Mouse (Mus musculus) intestine, postnatal 0 days (tissue): ENCODE measurements around the gene Olfr1496. TPM values are rescaled to one million over a fixed set of nuclear protein-coding genes. Genes with fewer than 3 reads are reported as not detected.
"Not testable (repeated sequence)": the region's sequence is repeated elsewhere in the genome, so short reads cannot be mapped to it uniquely, and the experiment has no call there.

Source experiments
- ATAC-seq: fragments of 200-750 bp; cut with Nextera tagmentation; 2 replicates; pipeline ENCODE4 v1.8.0; 2017; ENCODE audit warnings: mild to moderate bottlenecking, moderate TSS enrichment, moderate library complexity
- H3K27ac ChIP-seq: fragments of 300-500 bp; sonication (generic); 2 replicates; pipeline ENCODE4 v1.5.1; 2014; ENCODE audit warnings: mild to moderate bottlenecking, low read depth, low read length, moderate library complexity
- H3K27me3 ChIP-seq: fragments of 300-500 bp; sonication (generic); replicated peaks from 2 replicates; pipeline ENCODE4 v1.6.1; 2014; ENCODE audit warnings: low read length, mixed read lengths; ENCODE audit not compliant: control insufficient read depth, insufficient read depth
- H3K36me3 ChIP-seq: fragments of 300-500 bp; sonication (generic); 2 replicates; pipeline ENCODE4 v1.6.1; 2014; ENCODE audit warnings: mild to moderate bottlenecking, moderate library complexity; ENCODE audit not compliant: control insufficient read depth, insufficient read depth
- H3K4me1 ChIP-seq: fragments of 300-500 bp; sonication (generic); replicated peaks from 2 replicates; pipeline ENCODE4 v1.6.1; 2014; ENCODE audit warnings: antibody characterized with exemption, low read length, mixed read lengths; ENCODE audit not compliant: control insufficient read depth, insufficient read depth
- H3K4me2 ChIP-seq: fragments of 300-500 bp; sonication (generic); replicated peaks from 2 replicates; pipeline ENCODE4 v1.6.1; 2014; ENCODE audit warnings: low read depth, mild to moderate bottlenecking, moderate library complexity
- H3K4me3 ChIP-seq: fragments of 300-500 bp; sonication (generic); 2 replicates; pipeline ENCODE4 v1.5.1; 2014; ENCODE audit warnings: low read depth, low read length
- H3K9ac ChIP-seq: fragments of 300-500 bp; sonication (generic); 2 replicates; pipeline ENCODE4 v1.6.1; 2014; ENCODE audit warnings: mild to moderate bottlenecking, low read depth, low read length
- H3K9me3 ChIP-seq: fragments of 300-500 bp; sonication (generic); 2 replicates; pipeline ENCODE4 v1.6.1; 2016; ENCODE audit warnings: mixed run types; ENCODE audit not compliant: control insufficient read depth
- CTCF ChIP-seq: sonication (generic); IDR thresholded peaks from 2 replicates; pipeline ENCODE4 v1.5.1; 2016; ENCODE audit warnings: low read depth, mild to moderate bottlenecking, control low read depth, antibody characterized with exemption, moderate library complexity
- WGBS: fragments of 180-500 bp; shearing (Covaris S2); extraction: QIAGEN DNeasy Blood & Tissue Kit; methylation state at CpG from one replicate; pipeline ENCODE4 v1.1.7; 2014; 5-methylcytosine and 5-hydroxymethylcytosine counted together
- polyA plus RNA-seq: library from polyadenylated mRNA; unstranded; fragments of >200 nt; fragmentation: Nextera tagmentation; extraction: Ambion mirVana; gene quantifications from 2 replicates; pipeline ENCODE4 v1.2.1, GENCODE M21; 2015

Olfr1496 gene
- not detected in 2 replicates for polyA plus RNA-seq

DNA sequence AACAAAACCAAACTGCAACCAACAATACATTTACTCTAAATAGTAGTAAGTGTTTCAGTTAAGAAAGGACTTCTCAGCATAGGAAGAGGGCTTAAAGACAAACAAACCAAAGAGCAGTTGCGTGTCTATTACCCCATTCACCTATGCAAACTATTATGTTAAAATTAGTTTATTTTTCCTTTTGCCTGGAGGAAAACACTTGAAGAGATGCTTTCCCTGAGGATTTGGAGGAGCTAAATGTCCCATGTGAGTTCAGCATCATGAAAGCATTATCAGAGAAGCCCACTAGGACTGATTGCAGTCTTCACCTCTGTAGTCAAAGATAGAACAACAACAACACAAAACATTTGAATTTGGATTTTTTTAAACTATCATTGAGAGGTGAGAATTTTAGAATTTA is at the start of gene Olfr1496:
Gene Olfr1496 (plus strand): TSS at position 301 of the 400 bp plus-strand sequence.
- Histone ChIP-seq H3K4me2 (no peak within 1 kb of the TSS), H3K9me3 (no peaks in the 10 kb centered on the region), H3K4me1 (no peaks in the 10 kb centered on the region), H3K27me3 (no peaks in the 10 kb centered on the region), H3K27ac (no peak within 1 kb of the TSS), H3K36me3 (no peaks in the 10 kb centered on the region), H3K9ac (no peak within 1 kb of the TSS), H3K4me3 (no peak within 1 kb of the TSS)
- no peak for ATAC-seq
- TF ChIP-seq CTCF: no peak
- 80% methylated on average over 1 of the region's 1 CpGs for WGBS

DNA sequence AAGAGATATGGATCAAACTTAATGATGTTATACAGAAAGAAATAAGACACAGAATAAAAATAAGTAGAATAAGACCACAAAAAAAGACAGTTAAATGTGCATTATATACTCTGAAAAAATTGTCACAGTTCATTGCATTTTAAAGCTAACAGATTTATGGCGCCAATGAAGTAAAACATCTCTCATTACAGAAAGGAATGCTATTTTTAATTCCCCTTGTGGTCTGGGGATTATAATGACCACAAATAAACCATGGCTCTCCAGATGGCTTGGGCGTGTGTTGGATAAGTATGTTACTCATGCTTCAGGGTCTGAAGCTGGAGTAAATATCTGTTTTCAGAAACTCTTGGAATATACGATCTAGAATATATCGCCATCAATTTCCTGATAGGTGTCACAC is 38.2 kb upstream of the Olfr1496 start, which contains the start of gene Olfr1494:
Gene Olfr1494 (plus strand): TSS at position 301 of the 400 bp plus-strand sequence.
- Histone ChIP-seq H3K9ac (no peak within 1 kb of the TSS), H3K27ac (no peak within 1 kb of the TSS), H3K4me2 (no peak within 1 kb of the TSS), H3K9me3 (peaks cover 4% of the 10 kb centered on the region; the same call in 1 of the 2 replicates), H3K36me3 (no peaks in the 10 kb centered on the region), H3K27me3 (no peaks in the 10 kb centered on the region), H3K4me1 (no peaks in the 10 kb centered on the region), H3K4me3 (no peak within 1 kb of the TSS)
- ATAC-seq: no peak
- 90% methylated on average over 4 of the region's 4 CpGs for WGBS
- no peak for TF ChIP-seq CTCF

DNA sequence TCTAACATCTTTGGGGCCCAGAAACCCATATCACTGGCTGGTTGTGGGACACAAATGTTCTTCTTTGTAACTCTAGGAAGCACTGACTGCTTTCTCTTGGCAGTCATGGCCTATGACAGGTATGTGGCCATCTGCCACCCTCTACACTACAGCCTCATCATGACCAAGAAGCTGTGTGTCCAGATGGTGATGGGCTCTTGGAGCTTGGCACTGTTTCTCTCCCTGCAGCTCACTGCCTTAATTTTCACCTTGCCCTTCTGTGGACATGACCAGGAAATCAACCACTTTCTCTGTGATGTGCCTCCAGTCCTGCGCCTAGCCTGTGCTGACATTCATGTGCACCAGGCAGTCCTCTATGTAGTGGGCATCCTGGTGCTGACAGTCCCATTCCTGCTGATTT is 28.3 kb upstream of the Olfr1496 start:
- H3K4me3 ChIP-seq: no peak overlapping the region
- H3K36me3 ChIP-seq: no peaks in the 10 kb centered on the region
- H3K27me3 ChIP-seq: no peaks in the 10 kb centered on the region
- H3K9ac ChIP-seq: no peak overlapping the region
- TF ChIP-seq CTCF: no peak
- no peaks in the 10 kb centered on the region for H3K9me3 ChIP-seq
- no peak overlapping the region for H3K4me2 ChIP-seq
- no peaks in the 10 kb centered on the region for H3K4me1 ChIP-seq
- WGBS: 87% methylated on average over 1 of the region's 1 CpGs
- H3K27ac ChIP-seq: no peak overlapping the region
- no peak for ATAC-seq

- H3K27me3 ChIP-seq: no peaks in the 10 kb centered on the region
- WGBS: 69% methylated on average over 3 of the region's 3 CpGs
- no peaks in the 10 kb centered on the region for H3K9me3 ChIP-seq
- TF ChIP-seq CTCF: no peak
- H3K4me3 ChIP-seq: no peak within 1 kb of the TSS
- no peaks in the 10 kb centered on the region for H3K4me1 ChIP-seq
- H3K27ac ChIP-seq: no peak within 1 kb of the TSS
- ATAC-seq: no peak
- no peak within 1 kb of the TSS for H3K4me2 ChIP-seq
- H3K36me3 ChIP-seq: no peaks in the 10 kb centered on the region
- no peak within 1 kb of the TSS for H3K9ac ChIP-seq
Measured at GRCm38 (mm10) chr19:13764306-13764705, 13.4 kb upstream of the Olfr1496 start, which contains the start of gene Olfr1495. Gene Olfr1495, plus strand, starts transcription at chr19:13764606.

DNA sequence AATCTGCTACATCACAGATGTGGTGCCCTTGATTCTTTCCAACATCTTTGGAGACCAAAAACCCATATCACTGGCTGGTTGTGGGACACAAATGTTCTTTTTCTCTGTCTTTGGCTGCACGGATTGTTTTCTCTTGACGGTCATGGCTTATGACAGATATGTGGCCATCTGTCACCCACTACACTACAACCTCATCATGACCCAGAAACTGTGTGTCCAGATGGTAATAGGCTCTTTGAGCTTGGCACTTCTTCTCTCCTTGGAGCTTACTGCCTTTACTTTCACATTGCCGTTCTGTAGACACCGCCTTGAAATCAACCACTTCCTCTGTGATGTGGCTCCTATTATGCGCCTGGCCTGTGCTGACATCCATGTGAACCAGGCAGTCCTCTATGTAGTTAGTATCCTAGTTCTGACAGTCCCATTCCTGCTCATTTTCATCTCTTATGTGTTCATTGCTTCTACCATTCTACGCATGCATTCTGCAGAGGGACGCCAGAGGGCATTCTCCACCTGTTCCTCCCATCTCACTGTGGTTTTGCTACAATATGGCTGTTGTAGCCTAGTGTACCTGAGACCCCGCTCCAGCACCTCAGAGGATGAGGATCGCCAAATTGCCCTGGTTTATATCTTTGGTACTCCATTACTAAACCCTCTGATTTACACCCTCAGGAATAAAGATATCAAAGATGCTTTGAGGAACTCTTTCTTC is 9.0 kb upstream of the Olfr1496 start:
- no peaks in the 10 kb centered on the region for H3K36me3 ChIP-seq
- no peaks in the 10 kb centered on the region for H3K27me3 ChIP-seq
- TF ChIP-seq CTCF: no peak
- no peak overlapping the region for H3K27ac ChIP-seq
- no peak overlapping the region for H3K9ac ChIP-seq
- no peak for ATAC-seq
- no peak overlapping the region for H3K4me3 ChIP-seq
- H3K9me3 ChIP-seq: no peaks in the 10 kb centered on the region
- no peaks in the 10 kb centered on the region for H3K4me1 ChIP-seq
- 92% methylated on average over 9 of the region's 9 CpGs for WGBS
- H3K4me2 ChIP-seq: no peak overlapping the region

GRCm38 (mm10) chr19:13798102-13798501 is 20.4 kb downstream of the Olfr1496 start, which contains the start of gene Olfr1497:
Gene Olfr1497, minus strand, starts transcription at chr19:13798202.
- Histone ChIP-seq H3K4me3 (no peak within 1 kb of the TSS), H3K4me2 (no peak within 1 kb of the TSS), H3K27ac (no peak within 1 kb of the TSS), H3K9ac (no peak within 1 kb of the TSS), H3K9me3 (no peaks in the 10 kb centered on the region), H3K36me3 (no peaks in the 10 kb centered on the region), H3K4me1 (no peaks in the 10 kb centered on the region), H3K27me3 (no peaks in the 10 kb centered on the region)
- no peak for TF ChIP-seq CTCF
- ATAC-seq: no peak

DNA sequence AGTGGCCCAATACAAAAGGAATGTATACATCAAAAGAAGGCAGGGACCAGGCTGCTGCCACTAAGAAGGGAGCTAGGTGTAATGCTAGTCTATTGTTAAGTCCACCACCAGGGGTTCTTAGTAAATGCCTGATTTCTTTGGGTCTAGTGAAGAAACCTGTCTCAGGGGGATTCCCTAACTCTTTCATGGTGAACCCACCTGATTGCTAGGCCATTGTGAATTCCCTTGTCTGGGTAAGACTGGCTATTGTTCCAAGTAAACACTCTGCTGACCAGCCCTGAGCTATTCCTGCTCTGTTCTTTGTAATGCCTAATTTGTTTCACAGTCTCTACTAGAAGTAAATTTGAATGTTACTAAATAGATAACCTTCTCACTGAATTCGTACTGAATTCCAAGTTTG is 27.8 kb downstream of the Olfr1496 start:
- not testable (repeated sequence) for H3K4me3 ChIP-seq, H3K27ac ChIP-seq, H3K27me3 ChIP-seq, H3K9ac ChIP-seq, ATAC-seq, H3K36me3 ChIP-seq, H3K4me1 ChIP-seq, H3K9me3 ChIP-seq, H3K4me2 ChIP-seq
- 53% methylated on average over 1 of the region's 1 CpGs for WGBS
